13 mouse cellular contexts compared by ENCODE assay signal in the genomic region with DNA sequence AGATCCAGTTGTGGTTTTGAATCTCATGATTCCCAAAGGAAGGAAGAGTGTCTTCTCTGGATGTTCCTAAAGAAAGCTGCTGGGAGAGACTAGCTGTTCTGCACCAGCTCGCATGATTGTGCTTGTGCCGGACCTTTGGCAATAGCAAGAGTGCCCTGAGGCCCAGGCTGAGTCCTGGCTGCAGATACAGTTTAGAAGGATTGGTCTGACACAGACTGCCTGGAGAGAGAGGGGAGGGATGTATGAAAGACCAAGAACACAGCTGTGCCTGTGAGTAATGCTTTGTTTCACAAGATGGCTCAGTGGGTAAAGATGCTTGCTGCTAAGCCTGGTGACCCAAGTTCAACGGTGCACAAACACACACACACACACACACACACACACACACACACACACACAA.
"Had no signal": no experiment of that assay in that cellular context is flagged by ENCODE, and none has a peak within 500 bp of the region (broad histone marks: within the 10 kb centered on the region; RNA-seq: fewer than 3 reads in every experiment).

No protein-coding gene starts in this region.

- ATAC-seq: liver, postnatal 0 days; lung, postnatal 0 days; midbrain, embryonic 15.5 days had no signal

- DNase-seq: kidney, postnatal 10 days; kidney, postnatal 36 days; left cerebral cortex, postnatal 4 days; liver, postnatal 0 days; lung, embryonic 14.5 days; right cerebral cortex, adult 18-20 months; right cerebral cortex, postnatal 14 days; right cerebral cortex, postnatal 4 days; thymus, adult 2 months; thymus, postnatal 14 days; thymus, postnatal 4 days had no signal
